Mouse (Mus musculus): Measurements from ENCODE around the gene Ccdc33.

DNA sequence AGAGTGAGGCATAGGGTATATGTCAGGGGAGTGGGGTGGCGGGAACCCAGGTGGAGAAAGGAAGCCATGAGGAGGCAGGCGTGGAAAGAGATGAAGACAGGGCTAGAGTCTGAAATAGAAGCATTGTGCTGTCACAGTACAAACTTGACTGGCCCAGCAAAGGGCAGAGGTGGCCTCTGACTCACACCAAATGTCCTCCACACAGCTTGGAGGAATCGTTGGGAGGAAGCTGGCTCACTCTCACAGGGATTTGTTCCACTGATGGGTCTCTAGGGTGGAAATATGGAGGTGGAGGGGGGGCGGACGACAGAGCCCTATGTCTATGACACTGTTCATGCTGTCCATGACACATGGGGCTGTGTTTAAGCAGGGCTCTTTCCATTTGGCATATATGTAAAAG lies 44.5 kb upstream of the Ccdc33 start:
- TF ChIP-seq ZC3H11A (IDR thresholded peaks at IDR 0.05; ENCODE audit: borderline replicate concordance, low read depth, low read length) (no peak), HCFC1 (IDR thresholded peaks at IDR 0.05; ENCODE audit: borderline replicate concordance, insufficient read depth, low read length) (no peak), CHD2 (IDR thresholded peaks at IDR 0.05; ENCODE audit: low read depth, low read length) (no peak)
